Mouse (Mus musculus) cerebellum, adult 9-10 months (tissue): ENCODE results near the gene Ap1s3.

Source experiments
- DNase-seq: peaks from one replicate; pipeline ENCODE4 v3.0.0; 2022

Ap1s3 gene

DNA sequence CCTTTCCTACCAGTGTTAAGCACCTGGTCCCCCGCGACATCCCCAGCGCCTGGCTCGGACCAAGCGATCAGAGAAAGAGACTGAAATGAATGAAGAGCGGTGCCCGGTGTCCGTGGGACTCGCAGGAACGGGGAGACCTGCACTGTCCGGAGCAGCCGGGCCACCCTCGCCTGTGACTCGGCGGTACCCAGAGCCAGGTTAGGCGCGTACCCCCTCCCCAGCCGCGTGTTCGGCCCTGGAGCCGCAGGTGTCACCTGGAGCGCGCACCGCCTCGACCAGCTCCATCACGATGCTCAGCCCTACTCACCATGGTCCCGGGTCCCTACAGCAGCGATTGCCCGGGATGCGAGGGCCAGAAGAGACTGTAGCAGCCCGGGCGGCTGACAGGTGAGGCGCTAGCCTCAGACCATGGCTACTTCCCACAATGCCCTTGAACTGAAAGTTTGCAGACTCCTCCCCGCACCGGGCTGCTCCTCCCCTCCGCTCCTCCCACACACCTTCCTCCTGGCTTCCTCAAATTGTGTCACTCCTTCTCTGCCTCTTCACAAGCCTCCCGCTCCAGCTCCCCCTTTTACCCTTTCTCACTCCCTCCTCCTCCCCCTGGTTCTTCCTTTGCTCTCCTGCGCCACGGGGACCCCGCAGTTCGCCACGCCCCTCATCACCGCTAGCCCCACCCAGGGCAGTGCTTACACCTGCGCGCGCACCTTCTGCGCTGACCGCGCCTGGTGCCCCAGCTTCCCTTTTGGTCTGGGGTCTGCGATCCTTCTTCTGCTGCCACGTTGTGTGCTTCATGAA is at the start of gene Ap1s3:
Gene Ap1s3 (minus strand): TSS at position 430 of the 795 bp plus-strand sequence.
- peak; percentile 61 for DNase-seq

DNA sequence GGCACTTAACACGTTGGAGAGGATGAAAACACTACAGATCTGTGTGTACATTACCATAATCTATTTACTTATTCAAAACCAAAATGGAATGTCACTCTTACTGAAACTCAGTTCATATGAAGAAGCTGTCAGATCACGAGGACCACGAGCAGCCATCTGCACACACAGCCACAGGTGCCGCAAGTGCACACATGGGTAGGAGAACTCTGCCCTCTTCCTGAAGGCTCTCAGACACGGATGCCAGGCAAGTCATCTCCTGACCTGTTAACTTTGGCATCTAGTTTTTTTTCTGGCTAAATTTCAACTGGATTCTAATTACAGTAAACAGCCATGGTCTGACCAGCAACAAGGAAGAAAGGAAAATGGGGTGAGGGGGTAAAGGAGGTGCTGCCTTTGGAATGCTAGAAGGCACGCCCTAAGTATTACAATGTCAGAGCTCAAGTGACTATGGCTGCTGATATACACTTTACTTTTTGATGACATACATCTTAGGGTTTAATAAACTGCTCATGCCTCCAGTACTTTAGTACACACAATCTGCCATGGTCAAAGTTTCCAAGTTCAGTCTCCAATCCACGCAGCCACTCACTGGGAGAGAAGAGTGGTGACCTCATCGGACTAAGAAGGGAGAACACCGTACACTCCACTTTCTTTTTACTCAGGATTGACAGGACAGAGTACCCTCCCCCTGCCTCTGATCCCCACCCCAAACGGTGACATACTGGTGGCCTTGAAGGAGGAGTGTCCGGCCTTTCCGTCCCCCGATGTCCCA is 42.6 kb upstream of the Ap1s3 start:
- no peak for DNase-seq

DNA sequence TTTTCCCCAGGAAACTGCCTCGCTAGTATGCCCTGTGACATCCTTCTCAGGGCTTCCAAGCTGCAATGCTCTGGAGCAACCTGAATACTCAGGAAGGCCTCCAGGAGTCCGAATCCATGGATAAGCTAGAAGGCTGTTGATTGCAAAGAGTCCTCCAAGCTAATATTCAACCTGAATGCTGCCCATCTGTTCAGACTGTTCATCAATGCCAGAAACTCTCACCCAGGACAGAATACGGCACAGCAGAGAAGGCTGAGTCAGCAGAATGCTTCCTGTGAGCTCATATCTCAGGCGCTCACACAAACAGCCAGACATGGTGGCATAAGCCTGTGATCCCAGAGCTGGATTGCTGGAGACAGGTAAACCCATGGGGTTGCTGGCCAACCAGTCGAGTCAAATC is 41.3 kb upstream of the Ap1s3 start:
- no peak for DNase-seq

DNA sequence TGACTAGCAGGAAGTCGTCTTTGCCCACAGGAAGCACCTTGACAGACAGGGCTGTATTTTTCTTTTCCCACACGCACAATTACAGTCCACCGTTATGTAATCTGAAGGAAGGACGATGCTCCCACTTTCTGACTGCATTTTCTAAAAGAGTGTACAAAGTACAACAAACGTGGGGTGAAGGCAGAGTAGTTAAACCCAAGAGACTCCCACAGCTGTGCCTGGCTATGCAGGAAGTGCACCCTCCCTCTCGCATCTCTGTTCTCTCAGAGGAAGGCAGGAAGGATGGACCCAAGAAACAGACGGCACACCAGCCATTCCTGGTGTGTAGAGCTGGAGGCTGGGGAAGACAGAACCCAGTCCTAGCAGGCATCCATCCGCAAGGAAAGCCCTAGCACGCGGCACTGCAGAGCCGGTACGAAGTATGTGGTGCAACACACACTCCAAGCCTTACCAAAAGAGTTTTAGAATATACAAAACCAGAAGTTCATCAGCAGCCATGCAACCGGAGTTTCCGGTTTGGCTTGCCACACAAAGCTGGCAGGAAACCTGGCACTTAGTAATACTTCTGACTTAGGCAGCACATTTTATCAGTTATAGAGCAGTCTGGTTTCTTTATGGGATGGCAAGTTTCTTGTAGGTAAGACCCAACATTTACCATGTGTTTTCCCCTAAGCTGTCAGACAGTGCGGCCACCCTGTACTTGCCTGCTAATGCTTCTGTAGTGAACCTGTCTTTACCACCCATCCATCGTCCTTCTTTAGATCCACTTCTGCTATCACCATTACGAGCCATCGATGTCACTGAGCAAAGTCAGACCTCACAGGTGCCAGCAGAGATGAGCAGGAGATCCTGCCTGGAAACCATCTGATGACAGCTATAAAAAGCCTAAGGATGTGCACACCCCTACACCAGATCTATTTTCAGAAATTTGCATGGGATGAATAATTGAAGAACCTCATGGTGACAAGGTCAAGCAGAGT is 39.7 kb upstream of the Ap1s3 start:
- no peak for DNase-seq

- no peak for DNase-seq
Observed at GRCm38 (mm10) chr1:79710678-79711077, 38.9 kb upstream of the Ap1s3 start.

- no peak for DNase-seq
Observed at GRCm38 (mm10) chr1:79710216-79710615, 38.4 kb upstream of the Ap1s3 start.

- DNase-seq: no peak
Observed at GRCm38 (mm10) chr1:79707383-79707782, 35.6 kb upstream of the Ap1s3 start.

- DNase-seq: no peak
Observed at GRCm38 (mm10) chr1:79706707-79707106, 34.9 kb upstream of the Ap1s3 start.

DNA sequence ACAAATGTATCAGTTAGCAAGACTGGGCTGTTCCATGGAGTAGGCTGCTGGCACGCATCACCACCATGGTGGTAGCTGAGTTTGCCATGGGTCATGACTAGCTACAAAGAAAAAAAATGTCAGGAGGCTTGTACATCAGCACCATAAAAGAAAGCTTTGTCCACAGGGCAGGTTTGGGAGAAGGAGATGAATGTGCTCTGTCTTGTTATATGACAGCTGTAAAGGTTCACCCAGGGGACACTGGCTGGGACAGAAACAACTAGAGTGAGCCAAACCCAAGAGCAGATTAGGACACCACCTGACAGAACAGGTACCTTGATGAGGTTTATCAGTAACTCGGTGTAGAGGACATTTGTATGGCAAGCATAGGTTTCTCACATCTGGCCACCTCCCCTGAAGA is 32.9 kb upstream of the Ap1s3 start:
- no peak for DNase-seq

GRCm38 (mm10) chr1:79703520-79703919 is 31.7 kb upstream of the Ap1s3 start:
- no peak for DNase-seq

DNA sequence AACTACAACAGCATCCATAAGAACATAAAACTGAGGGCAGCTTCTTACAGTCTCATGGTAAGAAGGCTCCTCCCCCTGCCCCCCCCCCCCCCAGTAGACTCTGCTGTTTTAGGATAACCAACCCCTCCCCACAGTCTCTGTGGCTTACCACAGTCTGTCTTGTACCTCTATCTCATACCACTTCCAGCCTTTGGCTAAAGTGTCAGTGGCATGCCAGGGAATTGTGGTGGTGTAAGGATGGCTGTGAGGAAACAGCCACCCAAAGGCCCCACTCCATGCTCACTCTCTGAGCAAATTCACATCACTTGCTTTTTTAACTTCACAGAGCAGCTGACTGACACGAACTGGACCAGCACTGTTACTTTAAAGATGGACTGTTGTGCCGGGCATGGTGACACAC is 26.7 kb upstream of the Ap1s3 start:
- no peak for DNase-seq

DNA sequence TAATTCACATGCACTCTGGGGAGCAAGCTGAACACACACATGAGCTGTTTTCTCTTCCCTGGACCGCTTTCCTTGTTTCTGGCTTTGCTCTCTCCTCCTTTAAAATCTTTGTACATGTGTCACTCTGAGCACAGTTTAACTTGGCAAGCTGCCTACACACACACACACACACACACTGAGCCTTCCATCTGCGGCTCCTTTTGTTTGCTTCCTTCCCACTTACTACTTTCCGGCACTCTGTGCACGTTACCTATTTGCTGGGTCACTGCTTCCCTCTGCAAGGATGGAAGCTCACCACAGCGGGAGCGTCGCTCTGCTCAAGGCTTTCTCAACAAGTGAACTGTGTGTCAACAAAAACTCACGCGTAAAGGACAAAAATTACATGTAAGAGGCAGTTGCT is 25.6 kb upstream of the Ap1s3 start:
- peak; percentile 16 for DNase-seq

DNA sequence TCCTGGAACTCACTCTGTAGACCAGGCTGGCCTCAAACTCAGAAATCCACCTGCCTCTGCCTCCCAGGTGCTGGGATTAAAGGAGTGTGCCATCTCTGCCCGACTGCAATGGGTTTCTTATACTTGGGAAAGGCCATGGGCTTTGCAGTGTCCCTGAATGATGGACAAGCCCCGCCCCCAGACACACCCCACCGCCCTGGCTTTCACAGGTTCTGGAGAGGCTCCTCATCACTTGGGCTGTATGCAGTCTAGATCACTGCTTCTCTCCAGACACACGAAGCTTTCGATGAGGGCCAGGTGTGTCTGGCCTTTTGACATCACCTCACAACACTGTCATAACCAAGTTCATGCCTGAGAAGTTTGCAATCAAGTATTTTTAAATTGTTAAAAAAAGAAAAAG is 25.2 kb upstream of the Ap1s3 start:
- no peak for DNase-seq

- DNase-seq: no peak
Observed at GRCm38 (mm10) chr1:79692482-79692881, 20.7 kb upstream of the Ap1s3 start.

- DNase-seq: no peak
Observed at GRCm38 (mm10) chr1:79687254-79687653, 15.5 kb upstream of the Ap1s3 start.

- DNase-seq: no peak
Observed at GRCm38 (mm10) chr1:79684027-79684426, 12.3 kb upstream of the Ap1s3 start.

- peak; percentile 12 for DNase-seq
Observed at GRCm38 (mm10) chr1:79682936-79683335, 11.2 kb upstream of the Ap1s3 start.

DNA sequence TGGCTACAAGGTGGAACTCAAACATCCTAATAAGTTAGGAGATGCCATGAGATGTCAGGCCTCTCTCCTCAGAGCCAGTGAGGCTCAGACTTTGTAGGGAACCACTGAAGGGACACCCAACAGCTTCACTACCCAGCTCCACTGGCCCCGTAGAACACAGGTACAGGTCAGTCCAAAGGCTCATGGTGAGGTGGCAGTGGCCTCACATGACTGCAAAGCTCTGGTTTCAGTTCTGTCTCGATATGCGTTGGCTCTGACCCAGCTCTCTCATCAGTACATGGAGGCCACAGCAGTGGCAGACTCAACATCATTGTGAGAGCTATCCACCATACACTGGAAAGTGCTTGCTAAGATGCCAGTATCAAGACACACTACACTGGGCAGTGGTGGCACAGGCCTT is 9.0 kb upstream of the Ap1s3 start:
- no peak for DNase-seq

GRCm38 (mm10) chr1:79678117-79678684 is 6.4 kb upstream of the Ap1s3 start:
- DNase-seq: no peak

DNA sequence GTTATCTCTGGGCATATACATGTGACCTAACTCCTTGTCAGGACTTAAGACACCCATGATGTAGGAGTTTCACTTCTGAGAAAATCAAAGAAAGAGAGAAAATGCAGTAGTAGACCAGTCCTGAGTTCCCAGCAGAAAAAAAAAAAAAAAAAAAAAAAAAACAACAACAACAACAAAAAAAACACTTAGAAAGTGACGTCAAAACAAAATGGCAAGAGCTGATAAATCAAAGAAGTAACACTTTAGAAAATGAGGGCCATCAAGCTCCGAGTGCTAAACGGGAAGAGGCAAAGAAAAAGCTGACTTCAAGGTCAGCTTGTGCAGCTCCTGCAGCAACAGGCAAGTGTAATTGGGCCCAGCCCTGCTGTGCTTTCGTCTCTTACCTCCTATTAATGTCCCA is 3.9 kb upstream of the Ap1s3 start:
- no peak for DNase-seq

DNA sequence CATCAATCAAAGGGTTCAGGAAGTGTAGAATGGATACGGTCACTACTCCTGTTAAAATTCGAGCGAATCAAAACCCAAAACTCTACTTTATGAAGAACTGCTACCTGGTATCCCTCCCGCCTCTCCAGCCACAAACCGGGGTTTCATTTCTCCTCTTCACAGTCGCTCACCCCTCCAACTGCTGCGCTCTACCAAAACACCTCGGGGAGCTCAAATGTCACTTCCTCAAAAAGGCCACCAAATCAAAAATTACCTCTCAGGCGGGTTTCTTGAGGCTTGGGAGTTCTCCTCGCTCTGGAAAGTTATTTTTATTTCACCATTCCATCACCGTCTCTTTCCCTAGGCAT is 603 bp downstream of the Ap1s3 start:
- no peak for DNase-seq

- DNase-seq: no peak
Observed at GRCm38 (mm10) chr1:79669419-79669974, 2.3 kb downstream of the Ap1s3 start.

DNA sequence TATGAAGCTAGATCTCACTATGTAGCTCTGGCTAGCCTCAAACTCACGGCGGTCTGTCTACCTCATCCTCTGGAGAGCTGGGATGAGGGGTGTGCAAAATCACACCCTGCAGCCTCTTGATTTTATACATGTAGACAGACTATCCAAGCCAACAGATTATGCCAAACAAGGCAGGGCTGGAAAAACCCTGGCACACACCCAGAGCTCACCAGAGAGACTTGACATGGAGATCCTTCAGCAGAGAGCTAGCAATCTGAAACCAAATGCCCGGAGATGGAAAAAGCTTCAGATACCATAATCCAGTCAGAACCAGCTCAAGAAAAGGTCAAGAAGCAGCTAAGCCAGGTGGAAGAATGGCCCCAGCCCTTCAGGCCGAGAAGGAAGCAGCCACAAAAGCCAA is 6.9 kb downstream of the Ap1s3 start:
- peak; percentile 30 for DNase-seq
